Mouse (Mus musculus): ENCODE data around the gene Armcx1. TPM values are rescaled to one million over a fixed set of nuclear protein-coding genes. Genes with fewer than 3 reads are reported as not detected.

Gene Armcx1
- total RNA-seq, 1 experiment: 13.7 TPM

DNA sequence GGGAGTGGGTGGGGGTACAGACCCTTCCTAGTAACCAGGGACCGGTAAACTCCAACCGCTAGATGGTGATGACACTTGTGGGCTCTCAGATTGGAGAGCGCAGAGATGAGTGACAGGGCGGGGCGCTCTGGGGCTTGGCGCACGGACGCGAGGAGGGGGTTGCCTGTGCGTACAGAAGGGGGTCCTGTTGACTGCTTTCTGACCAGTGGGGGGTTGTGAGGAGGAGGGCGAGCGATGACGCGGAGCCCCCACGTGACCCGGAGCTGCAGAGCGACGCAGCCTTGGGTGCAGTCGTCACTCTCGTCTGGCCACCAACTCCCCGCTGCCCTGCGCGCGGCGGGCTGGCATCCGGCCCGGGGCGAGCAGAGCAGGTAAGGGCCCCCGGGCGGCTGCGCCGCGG lies 31.5 kb upstream of the Armcx1 start, which contains the start of gene Armcx4:
Armcx4 (plus strand) TSS at position 253 of the 400 bp plus-strand sequence.
- in situ Hi-C loops (cut with MboI; ENCODE audit: low sequenced_read_pairs in 2 of 2, unreplicated experiment in 2 of 2): no loop called here
- Histone ChIP-seq H3K27ac (ENCODE audit: insufficient read depth, low read depth, low read length, poor library complexity, severe bottlenecking) (peak within 1 kb of the TSS; percentile 58; the same call in 1 of the 2 replicates), H3K4me1 (ENCODE audit: control insufficient read depth in 2 of 2, insufficient read depth in 2 of 2, low read length in 2 of 2, poor library complexity in 1 of 2) (peaks cover 0 to 2% of the 10 kb centered on the region in 2 experiments; a peak in 1 of 4 replicates), H3K4me3 (ENCODE audit: insufficient read depth in 1 of 2, low read depth in 1 of 2, low read length in 2 of 2, poor library complexity in 1 of 2, severe bottlenecking in 1 of 2) (peak within 1 kb of the TSS; percentile 75 to 83), H3K36me3 (ENCODE audit: control insufficient read depth, insufficient read depth, low read length, poor library complexity, severe bottlenecking) (peaks cover 16% of the 10 kb centered on the region), H3K9ac (ENCODE audit: insufficient read depth, low read depth, low read length, poor library complexity, severe bottlenecking) (peak within 1 kb of the TSS; percentile 86), H3K9me3 (ENCODE audit: control insufficient read depth, insufficient read depth, low read depth, low read length) (no peaks in the 10 kb centered on the region)
- peak; percentile 47 for DNase-seq (ENCODE audit: low read depth, low spot score)
- TF ChIP-seq CHD2 (IDR thresholded peaks at IDR 0.05; ENCODE audit: low read depth, low read length): no peak
- no peak for TF ChIP-seq MAFK (IDR thresholded peaks at IDR 0.05; ENCODE audit: insufficient read depth, low read depth, low read length)
- TF ChIP-seq HCFC1 (IDR thresholded peaks at IDR 0.05; ENCODE audit: borderline replicate concordance, insufficient read depth, low read length): no peak
- no peak for TF ChIP-seq ZNF384 (IDR thresholded peaks at IDR 0.05; ENCODE audit: low read depth, low read length)
- no peak for TF ChIP-seq ZC3H11A (IDR thresholded peaks at IDR 0.05; ENCODE audit: borderline replicate concordance, low read depth, low read length)

DNA sequence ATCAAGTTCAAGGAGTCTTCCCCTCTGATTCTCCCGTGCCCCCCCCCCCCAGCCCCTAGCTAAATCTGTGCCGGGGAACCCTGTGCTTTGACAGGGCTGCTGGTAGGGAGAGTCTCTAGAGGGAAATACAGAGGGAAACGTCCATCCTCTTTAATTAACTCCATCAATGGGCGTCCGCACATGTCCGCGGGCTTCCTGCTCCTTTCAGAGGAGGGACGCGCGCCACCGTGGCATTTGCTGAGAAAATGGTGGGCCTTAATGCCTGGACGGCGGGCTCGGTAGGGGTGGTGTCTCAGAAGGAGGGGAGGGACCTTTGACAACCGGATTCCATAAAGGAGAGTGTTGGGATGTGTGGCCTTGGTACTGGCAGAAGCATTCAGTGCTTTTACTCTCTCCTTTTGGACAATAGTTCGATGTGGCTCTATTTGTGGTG lies 31.0 kb upstream of the Armcx1 start:
- peaks cover 16% of the 10 kb centered on the region for H3K36me3 ChIP-seq (ENCODE audit: control insufficient read depth, insufficient read depth, low read length, poor library complexity, severe bottlenecking)
- in situ Hi-C loops (cut with MboI; ENCODE audit: low sequenced_read_pairs in 2 of 2, unreplicated experiment in 2 of 2): no loop called here
- TF ChIP-seq ZNF384 (IDR thresholded peaks at IDR 0.05; ENCODE audit: low read depth, low read length) (no peak), HCFC1 (IDR thresholded peaks at IDR 0.05; ENCODE audit: borderline replicate concordance, insufficient read depth, low read length) (no peak), MAFK (IDR thresholded peaks at IDR 0.05; ENCODE audit: insufficient read depth, low read depth, low read length) (no peak), ZC3H11A (IDR thresholded peaks at IDR 0.05; ENCODE audit: borderline replicate concordance, low read depth, low read length) (no peak), CHD2 (IDR thresholded peaks at IDR 0.05; ENCODE audit: low read depth, low read length) (no peak)
- peak overlapping the region; percentile 86 for H3K9ac ChIP-seq (ENCODE audit: insufficient read depth, low read depth, low read length, poor library complexity, severe bottlenecking)
- DNase-seq (ENCODE audit: low read depth, low spot score): peak; percentile 8
- no peaks in the 10 kb centered on the region for H3K9me3 ChIP-seq (ENCODE audit: control insufficient read depth, insufficient read depth, low read depth, low read length)
- H3K4me3 ChIP-seq (ENCODE audit: insufficient read depth in 1 of 2, low read depth in 1 of 2, low read length in 2 of 2, poor library complexity in 1 of 2, severe bottlenecking in 1 of 2): peak overlapping the region; percentile 75 to 83
- peaks cover 0 to 2% of the 10 kb centered on the region in 2 experiments; a peak in 1 of 4 replicates for H3K4me1 ChIP-seq (ENCODE audit: control insufficient read depth in 2 of 2, insufficient read depth in 2 of 2, low read length in 2 of 2, poor library complexity in 1 of 2)
- H3K27ac ChIP-seq (ENCODE audit: insufficient read depth, low read depth, low read length, poor library complexity, severe bottlenecking): peak overlapping the region; percentile 58; the same call in 1 of the 2 replicates

DNA sequence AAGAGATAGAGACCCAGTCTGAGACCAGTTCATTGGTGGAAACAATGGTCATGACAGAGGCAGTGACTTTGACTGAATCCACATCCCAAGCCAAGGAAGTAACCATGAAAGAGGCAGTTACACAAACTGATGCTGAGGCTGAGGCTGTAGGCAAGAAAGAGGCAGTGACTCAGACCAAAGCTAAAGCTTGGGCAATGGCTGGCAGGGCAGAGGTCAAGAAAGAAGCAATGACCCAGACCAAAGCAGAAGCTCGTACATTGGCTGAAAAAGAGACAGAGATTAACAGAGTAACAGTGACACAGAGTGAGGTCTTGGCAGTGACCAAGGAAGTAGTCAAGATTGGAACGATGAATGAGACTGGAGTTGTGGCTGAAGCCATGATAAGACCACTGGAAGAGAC lies 28.1 kb upstream of the Armcx1 start:
- TF ChIP-seq CHD2 (IDR thresholded peaks at IDR 0.05; ENCODE audit: low read depth, low read length): no peak
- no peak for TF ChIP-seq MAFK (IDR thresholded peaks at IDR 0.05; ENCODE audit: insufficient read depth, low read depth, low read length)
- no peak for TF ChIP-seq HCFC1 (IDR thresholded peaks at IDR 0.05; ENCODE audit: borderline replicate concordance, insufficient read depth, low read length)
- TF ChIP-seq ZC3H11A (IDR thresholded peaks at IDR 0.05; ENCODE audit: borderline replicate concordance, low read depth, low read length): no peak
- no peak for TF ChIP-seq ZNF384 (IDR thresholded peaks at IDR 0.05; ENCODE audit: low read depth, low read length)
- in situ Hi-C loops (cut with MboI; ENCODE audit: low sequenced_read_pairs in 2 of 2, unreplicated experiment in 2 of 2): no loop called here
- Histone ChIP-seq H3K36me3 (ENCODE audit: control insufficient read depth, insufficient read depth, low read length, poor library complexity, severe bottlenecking) (peaks cover 16% of the 10 kb centered on the region), H3K9ac (ENCODE audit: insufficient read depth, low read depth, low read length, poor library complexity, severe bottlenecking) (no peak overlapping the region), H3K4me3 (ENCODE audit: insufficient read depth in 1 of 2, low read depth in 1 of 2, low read length in 2 of 2, poor library complexity in 1 of 2, severe bottlenecking in 1 of 2) (no peak overlapping the region), H3K27ac (ENCODE audit: insufficient read depth, low read depth, low read length, poor library complexity, severe bottlenecking) (no peak overlapping the region), H3K4me1 (ENCODE audit: control insufficient read depth in 2 of 2, insufficient read depth in 2 of 2, low read length in 2 of 2, poor library complexity in 1 of 2) (peaks cover 0 to 2% of the 10 kb centered on the region in 2 experiments; a peak in 1 of 4 replicates), H3K9me3 (ENCODE audit: control insufficient read depth, insufficient read depth, low read depth, low read length) (no peaks in the 10 kb centered on the region)
- DNase-seq (ENCODE audit: low read depth, low spot score): no peak

DNA sequence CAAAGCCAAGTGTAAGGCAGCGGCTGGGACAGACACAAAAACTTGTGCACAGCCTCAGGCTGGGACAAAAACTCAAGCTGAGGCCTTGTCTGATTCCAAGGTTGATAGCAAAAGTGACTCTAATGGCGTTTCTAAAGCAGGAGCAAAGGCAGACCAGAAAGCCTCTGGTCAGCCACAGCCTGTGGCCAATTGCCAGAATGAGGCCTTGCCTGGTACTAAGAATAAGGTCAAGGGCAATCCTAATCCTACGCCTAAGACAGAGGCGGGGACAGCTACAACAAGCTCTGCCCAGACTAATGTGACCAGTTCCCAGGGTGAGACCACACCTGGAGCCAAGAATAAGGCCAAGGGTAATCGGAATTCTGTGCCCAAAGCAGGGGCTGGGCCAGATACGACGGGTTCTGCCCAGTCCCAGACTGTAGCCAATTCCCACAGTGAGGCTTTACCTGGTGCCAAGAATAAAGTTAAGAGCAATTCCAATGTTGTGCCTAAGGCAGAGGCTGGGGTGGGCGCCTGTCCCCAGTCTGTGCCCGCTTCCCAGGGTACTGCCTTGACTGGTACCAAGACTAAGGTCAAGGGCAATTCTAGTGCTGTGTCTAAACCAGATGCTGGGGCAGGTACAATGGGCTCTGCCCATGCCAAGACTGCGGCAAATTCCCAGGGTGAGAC lies 26.8 kb upstream of the Armcx1 start:
- H3K36me3 ChIP-seq (ENCODE audit: control insufficient read depth, insufficient read depth, low read length, poor library complexity, severe bottlenecking): peaks cover 16% of the 10 kb centered on the region
- in situ Hi-C loops (cut with MboI; ENCODE audit: low sequenced_read_pairs in 2 of 2, unreplicated experiment in 2 of 2): no loop called here
- no peak overlapping the region for H3K27ac ChIP-seq (ENCODE audit: insufficient read depth, low read depth, low read length, poor library complexity, severe bottlenecking)

More for the DNA sequence above, 26.8 kb upstream of the Armcx1 start:
- Histone ChIP-seq H3K9ac (ENCODE audit: insufficient read depth, low read depth, low read length, poor library complexity, severe bottlenecking) (no peak overlapping the region), H3K4me3 (ENCODE audit: insufficient read depth in 1 of 2, low read depth in 1 of 2, low read length in 2 of 2, poor library complexity in 1 of 2, severe bottlenecking in 1 of 2) (no peak overlapping the region), H3K9me3 (ENCODE audit: control insufficient read depth, insufficient read depth, low read depth, low read length) (no peaks in the 10 kb centered on the region), H3K4me1 (ENCODE audit: control insufficient read depth in 2 of 2, insufficient read depth in 2 of 2, low read length in 2 of 2, poor library complexity in 1 of 2) (no peaks in the 10 kb centered on the region; a peak in 1 of 4 replicates)
- no peak for TF ChIP-seq HCFC1 (IDR thresholded peaks at IDR 0.05; ENCODE audit: borderline replicate concordance, insufficient read depth, low read length)
- TF ChIP-seq ZNF384 (IDR thresholded peaks at IDR 0.05; ENCODE audit: low read depth, low read length): no peak
- TF ChIP-seq CHD2 (IDR thresholded peaks at IDR 0.05; ENCODE audit: low read depth, low read length): no peak
- TF ChIP-seq MAFK (IDR thresholded peaks at IDR 0.05; ENCODE audit: insufficient read depth, low read depth, low read length): no peak
- no peak for TF ChIP-seq ZC3H11A (IDR thresholded peaks at IDR 0.05; ENCODE audit: borderline replicate concordance, low read depth, low read length)
- DNase-seq (ENCODE audit: low read depth, low spot score): no peak

Data from ES-E14 (cell line).